Mouse (Mus musculus) layer of hippocampus, adult 8-10 months (tissue): ENCODE data around the gene Insl3. TPM values are rescaled to one million over a fixed set of nuclear protein-coding genes. Genes with fewer than 3 reads are reported as not detected.
"Not testable (repeated sequence)": the region's sequence is repeated elsewhere in the genome, so short reads cannot be mapped to it uniquely, and the experiment has no call there.

Experiments used
- DNase-seq, 2 experiments: peaks; one replicate each; pipeline ENCODE4 v3.0.0; 2022; ENCODE audit warnings: low spot score in 2 of 2
- total RNA-seq, 4 experiments: library from RNA; stranded (reverse); gene quantifications; 2 replicates each; pipeline ENCODE4 v1.2.4; 2022

The Insl3 gene
- total RNA-seq, 4 experiments from 2014 or later: 2.1 to 6.9 (median 2.6) TPM

- DNase-seq: no peak
These were observed 12.2 kb upstream of the Insl3 start for GRCm38 (mm10) chr8:71676803-71677202.

DNA sequence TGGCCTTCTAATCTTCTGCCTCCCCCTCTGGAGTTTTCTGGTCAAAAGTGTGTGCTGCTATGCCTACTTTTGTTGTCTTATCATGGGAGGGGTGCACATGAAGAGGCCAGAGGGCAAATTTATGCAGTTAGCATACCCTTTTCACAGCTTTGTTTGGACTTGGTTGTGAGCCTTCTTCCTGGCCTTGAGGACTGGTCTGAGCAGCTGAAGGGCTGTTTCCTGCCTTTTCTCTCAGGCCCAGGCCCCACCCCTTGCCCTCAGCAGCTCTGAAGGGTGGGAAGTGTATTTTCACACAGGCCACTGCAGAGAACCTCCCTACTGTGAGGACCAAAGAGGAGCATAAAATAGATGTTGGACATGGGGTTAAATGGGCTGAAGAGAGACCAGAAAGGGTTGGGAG lies 11.5 kb upstream of the Insl3 start:
- DNase-seq: no peak

DNA sequence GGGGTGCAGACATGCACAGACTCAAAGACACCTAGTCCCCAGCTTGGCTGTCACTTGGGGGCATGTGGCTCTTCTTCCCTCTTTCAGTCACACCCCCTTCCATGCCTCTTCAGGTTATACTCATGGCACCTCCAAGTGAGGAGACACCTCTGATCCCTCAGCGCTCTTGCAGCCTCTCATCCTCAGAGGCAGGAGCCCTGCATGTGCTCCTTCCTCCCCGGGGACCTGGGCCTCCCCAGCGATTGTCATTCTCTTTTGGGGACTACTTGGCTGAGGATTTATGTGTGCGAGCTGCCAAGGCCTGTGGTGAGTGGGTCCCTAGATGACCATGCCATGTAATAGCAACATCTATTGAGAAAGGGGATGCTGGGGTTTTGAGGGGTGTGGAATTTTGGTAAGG lies 10.8 kb upstream of the Insl3 start:
- DNase-seq: no peak

GRCm38 (mm10) chr8:71679116-71679515 lies 9.9 kb upstream of the Insl3 start:
- no peak for DNase-seq

DNA sequence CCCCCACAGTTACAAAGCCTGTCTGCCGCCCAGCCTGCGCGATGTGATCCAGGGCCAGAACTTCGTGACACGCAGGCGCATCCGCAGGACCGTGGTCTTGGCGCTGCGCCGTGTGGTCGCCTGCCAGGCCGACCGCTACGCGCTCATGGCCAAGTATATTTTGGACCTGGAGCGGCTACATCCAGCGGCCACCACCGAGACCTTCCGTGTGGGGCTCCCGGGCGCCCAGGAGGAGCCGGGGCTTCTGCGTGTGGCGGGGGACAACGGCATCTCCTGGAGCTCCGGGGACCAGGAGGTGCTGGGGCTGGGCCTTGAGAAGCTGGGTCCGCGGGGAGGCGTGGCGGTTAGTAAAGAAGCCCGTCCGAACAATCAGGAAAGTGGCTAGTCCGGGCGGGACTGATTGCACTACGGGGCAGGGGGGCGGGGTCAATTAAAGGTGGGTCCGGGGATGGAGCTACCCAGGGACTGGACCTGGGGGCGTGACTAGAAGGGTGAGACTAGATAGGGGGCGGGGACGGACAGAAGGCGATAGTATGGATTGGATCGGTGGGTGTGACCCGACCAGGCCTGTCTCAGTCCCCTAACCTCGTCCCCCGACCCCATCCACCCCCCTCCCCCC lies 9.4 kb upstream of the Insl3 start:
- no peak for DNase-seq

DNA sequence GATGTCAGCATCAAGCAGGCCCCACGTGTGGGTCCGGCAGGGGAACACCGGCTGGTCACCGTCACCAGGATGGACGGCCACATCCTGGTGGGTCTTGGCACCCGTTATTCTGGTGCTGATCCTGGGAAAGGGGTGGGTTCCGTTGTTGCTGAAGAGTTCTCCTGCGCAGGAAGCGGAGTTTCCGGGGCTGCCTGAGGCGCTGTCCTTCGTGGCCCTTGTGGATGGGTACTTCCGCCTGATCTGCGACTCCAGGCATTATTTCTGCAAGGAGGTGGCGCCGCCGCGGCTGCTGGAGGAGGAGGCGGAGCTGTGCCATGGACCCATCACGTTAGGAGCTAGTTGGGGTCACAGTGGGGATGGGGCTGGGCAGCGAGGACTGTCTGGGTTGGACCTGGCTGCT lies 8.5 kb upstream of the Insl3 start:
- no peak for DNase-seq

DNA sequence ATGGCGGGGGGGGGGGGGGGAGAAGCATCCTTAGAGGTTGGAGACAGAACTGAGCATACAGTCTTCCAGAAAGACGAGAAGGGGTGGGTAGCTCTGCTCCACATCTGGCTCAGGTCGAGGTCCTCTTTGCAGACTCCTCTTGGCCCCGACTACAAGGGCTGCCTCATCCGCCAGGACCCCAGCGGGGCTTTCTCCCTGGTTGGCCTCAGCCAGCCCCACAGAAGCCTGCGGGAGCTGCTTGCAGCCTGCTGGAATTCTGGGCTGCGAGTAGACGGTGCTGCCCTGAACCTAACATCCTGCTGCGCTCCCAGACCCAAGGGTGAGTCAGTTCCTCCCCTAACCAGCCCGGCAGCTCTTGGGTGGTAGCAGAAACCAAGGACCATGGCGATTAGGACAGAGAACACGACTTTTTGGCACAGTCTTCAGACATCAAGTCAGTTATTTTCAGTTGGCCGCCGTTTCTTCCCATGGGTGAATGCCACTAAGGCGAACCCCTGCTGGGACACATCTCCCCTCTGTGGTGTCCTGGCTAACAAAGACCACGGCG lies 7.6 kb upstream of the Insl3 start:
- no peak for DNase-seq

- no peak for DNase-seq
These were observed 6.2 kb upstream of the Insl3 start for GRCm38 (mm10) chr8:71682832-71683231.

DNA sequence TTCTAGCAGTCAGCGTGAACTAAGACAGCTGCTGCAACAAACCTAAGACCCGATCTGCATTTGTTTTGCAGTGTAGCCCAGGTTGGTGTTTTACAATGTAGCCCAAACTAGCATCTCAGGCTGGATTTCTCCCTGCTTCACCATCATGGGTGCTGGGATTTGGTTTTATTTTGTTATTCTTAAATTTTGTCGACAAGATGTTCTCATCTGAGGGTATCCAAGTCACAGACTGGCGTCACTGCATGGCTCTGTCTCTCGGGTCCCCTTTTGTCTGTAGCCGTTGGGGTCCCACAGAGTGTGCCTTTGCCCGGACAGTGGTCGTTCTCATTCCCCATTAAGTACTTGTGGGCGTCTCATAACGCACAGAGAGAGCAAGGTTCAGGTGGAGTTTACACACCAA lies 4.3 kb upstream of the Insl3 start:
- DNase-seq: no peak

- no peak for DNase-seq
These were observed 3.4 kb upstream of the Insl3 start for GRCm38 (mm10) chr8:71685573-71685972.

- DNase-seq: no peak
These were observed 2.8 kb upstream of the Insl3 start for GRCm38 (mm10) chr8:71686143-71686734.

- no peak for DNase-seq
These were observed 1.4 kb upstream of the Insl3 start for GRCm38 (mm10) chr8:71687616-71688015.

- DNase-seq: no peak
These were observed 3.5 kb downstream of the Insl3 start for GRCm38 (mm10) chr8:71692509-71692908.

- no peak for DNase-seq
These were observed 4.4 kb downstream of the Insl3 start for GRCm38 (mm10) chr8:71693166-71694041.

GRCm38 (mm10) chr8:71695456-71695855 lies 6.4 kb downstream of the Insl3 start:
- not testable (repeated sequence) for DNase-seq

DNA sequence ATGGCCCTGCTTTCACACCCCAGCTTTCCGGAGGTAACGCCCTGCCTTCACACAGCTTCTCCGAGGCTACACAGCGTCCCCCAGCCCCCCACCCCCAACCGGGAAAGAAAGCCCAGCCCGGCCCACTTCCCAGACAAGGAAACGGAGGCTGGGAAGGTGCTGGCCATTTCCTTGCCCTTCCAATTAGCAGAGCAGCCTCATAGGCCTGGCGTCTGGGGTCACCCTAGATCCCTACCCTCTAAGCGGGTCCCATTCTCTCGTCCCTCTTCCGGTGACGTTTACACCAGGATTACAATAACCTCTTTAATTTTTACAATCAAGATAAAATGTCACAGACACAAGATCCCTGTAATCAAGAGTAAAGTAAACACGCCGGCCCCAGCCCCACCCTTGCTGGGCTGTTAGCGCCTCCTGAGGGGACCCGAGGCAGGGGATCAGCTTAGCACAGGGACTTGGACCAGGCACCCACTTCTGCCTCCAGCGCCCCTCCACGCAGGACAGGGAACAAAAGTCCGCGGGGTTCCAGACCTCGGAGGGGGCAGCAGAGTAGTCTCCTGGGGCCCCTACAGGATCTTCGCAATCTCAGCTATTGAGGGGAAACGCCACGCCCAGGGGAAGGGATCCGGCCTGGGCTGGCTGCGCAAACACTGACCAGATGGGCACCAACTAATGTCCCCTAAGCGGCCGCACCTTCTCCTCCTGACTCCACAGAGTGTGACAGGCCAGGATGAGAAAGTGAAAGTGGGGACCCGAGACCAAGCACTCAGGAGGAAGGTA lies 11.7 kb downstream of the Insl3 start:
- no peak for DNase-seq

DNA sequence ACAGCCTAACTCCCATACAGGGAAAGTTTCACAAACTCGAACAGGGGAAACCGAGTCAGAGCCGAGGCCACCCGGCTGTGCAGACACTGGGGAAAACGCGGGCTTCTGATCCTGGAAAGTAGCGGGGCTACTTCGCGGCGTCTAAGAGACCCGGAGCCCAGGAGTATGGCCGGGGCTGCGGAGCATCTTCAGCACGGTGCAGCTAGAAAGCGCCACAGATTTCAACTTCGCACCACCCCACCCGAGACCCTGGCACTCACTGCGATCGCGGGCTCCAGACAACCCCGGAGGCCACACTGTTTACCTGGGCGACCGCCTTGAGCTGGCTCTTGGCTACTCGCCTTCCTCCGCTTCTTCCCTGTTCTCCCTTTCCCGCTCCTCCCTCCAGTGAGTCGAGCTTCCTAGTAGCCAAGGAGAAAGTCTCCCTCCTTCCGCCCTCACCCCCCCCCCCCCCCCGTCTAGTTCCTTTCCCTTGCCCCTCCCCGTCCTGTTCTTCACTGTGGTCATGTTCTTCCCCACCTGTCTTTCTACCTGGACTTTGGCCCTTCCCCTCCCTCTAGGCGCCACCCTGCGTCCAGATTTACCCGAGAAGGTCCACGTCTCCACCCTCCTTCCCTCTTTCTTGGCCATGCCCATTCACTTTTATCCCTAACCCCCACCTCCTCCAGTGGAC lies 12.5 kb downstream of the Insl3 start, which contains the start of gene B3gnt3:
Gene B3gnt3, minus strand, starts transcription at position 376 of the 673 bp plus-strand sequence.
- DNase-seq: no peak

DNA sequence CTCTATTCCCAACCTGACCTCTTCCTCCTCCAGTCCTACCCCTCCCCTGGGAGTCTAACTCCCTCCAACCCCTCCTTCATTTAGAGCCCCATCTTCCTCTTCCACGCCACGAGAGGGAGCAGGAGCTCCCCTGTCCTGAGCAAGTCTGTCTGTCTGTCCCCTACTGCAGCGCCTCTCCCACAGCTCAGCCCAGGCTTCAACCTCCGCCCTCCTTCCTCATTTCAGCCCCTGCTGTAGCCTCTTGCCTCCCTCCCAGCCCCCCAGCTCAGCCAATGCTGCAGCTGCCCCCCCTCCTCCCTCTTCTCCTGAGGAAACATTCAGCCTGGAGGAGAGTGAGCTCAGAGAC lies 13.0 kb downstream of the Insl3 start:
- DNase-seq: no peak

- DNase-seq: no peak
These were observed 13.9 kb downstream of the Insl3 start for GRCm38 (mm10) chr8:71702923-71703322.

- DNase-seq: not testable (repeated sequence)
These were observed 14.4 kb downstream of the Insl3 start for GRCm38 (mm10) chr8:71703400-71703799.

DNA sequence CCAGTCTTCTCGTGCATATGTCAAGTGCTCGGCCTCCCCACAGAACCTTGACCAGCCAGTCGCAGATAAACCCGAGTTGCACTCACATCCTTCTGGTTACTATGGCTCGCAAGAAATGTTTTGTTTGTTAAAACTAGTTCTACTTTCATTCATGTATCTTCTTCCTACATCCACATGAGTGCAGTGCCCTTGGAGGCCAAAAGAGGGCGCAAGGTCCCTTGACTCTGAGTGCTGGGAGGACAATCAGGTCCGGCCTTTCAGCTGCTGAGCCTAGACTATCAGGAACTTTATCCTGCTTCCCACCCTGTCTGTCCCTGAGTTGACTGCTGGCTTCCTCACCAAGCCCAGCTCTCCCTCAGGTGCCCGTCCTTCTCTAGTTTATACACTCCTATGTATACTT lies 18.9 kb downstream of the Insl3 start:
- DNase-seq: no peak
